10 mouse cellular contexts compared by ENCODE assay signal in the genomic region with DNA sequence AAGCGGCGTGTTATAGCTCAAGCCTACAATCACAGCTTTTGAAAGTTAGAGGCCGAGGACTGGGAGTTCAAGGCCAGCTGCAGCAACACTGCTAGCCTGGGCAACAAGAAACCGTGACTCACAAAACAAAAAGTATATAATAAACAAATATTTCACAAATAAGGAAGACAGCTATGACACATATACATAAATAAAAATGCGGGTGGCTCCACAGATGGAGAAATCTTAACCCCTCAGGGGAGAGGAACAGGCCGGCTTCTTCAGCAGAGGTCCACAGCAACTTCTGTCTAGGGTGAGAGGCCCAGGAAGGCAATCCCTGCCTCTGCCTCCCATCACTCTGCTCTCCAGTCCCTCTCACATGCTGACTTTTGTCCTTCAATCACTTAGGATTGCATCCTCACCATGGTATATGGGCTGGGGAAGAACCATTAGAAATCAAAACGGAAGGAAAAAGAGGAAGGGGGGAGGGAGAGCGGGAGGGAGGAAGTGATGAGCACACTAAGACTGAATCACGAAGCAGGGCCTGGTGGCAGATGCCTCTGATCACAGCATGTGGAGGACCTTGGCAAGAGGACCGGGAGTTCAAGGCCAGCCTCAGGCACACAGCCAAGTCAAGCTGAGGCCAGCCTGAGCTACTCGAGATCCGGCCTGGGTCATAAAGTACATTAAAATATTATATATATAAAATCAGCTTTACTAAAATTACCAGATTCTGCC. TPM values are rescaled to one million over a fixed set of nuclear protein-coding genes. Genes with fewer than 3 reads are reported as not detected.
DNase-seq lines count a peak whose midpoint lies in the region; ATAC-seq lines count a peak whose summit lies in the region.
"Had no signal": no experiment of that assay in that cellular context is flagged by ENCODE, and none has a peak within 500 bp of the region (broad histone marks: within the 10 kb centered on the region; RNA-seq: fewer than 3 reads in every experiment).

No protein-coding gene starts in this region.

- WGBS in hindbrain, embryonic 15.5 days = 82% methylated on average over 12 of the region's 12 CpGs
- 75% methylated on average over 12 of the region's 12 CpGs for WGBS in hindbrain, embryonic 16.5 days
- WGBS in kidney, embryonic 16.5 days = 53% methylated on average over 12 of the region's 12 CpGs
- WGBS in macrophage (ENCODE audit: missing documents) = 35% methylated on average over 10 of the region's 12 CpGs

- H3K36me3 ChIP-seq in hindbrain, embryonic 15.5 days = no peaks in the 10 kb centered on the region
- H3K36me3 ChIP-seq in hindbrain, embryonic 16.5 days (ENCODE audit: control insufficient read depth, insufficient read depth, low read length) = no peaks in the 10 kb centered on the region
- H3K36me3 ChIP-seq in kidney, embryonic 16.5 days (ENCODE audit: insufficient read depth, low read length) = no peaks in the 10 kb centered on the region
- H3K36me3 ChIP-seq in macrophage (ENCODE audit: inconsistent target) = no peaks in the 10 kb centered on the region

- no peak overlapping the region for H3K9ac ChIP-seq in hindbrain, embryonic 15.5 days
- H3K9ac ChIP-seq in hindbrain, embryonic 16.5 days (ENCODE audit: low read depth, low read length) = no peak overlapping the region
- no peak overlapping the region for H3K9ac ChIP-seq in kidney, embryonic 16.5 days (replicated peaks; ENCODE audit: low read length)

- peak; percentile 80 for DNase-seq in adrenal gland, adult 8-10 months
- DNase-seq in gastrocnemius, postnatal 10 days = peak; percentile 42
- no peak for DNase-seq in thymus, adult 18-20 months
- DNase-seq in thymus, postnatal 25 days = no peak

- ATAC-seq in hindbrain, embryonic 15.5 days (ENCODE audit: low FRiP score, low read depth) = no peak
- no peak for ATAC-seq in hindbrain, embryonic 16.5 days
- ATAC-seq in kidney, embryonic 16.5 days (ENCODE audit: low FRiP score, low TSS enrichment) = peak; percentile 64; the same call in 1 of the 2 replicates

- H3K4me2 ChIP-seq in hindbrain, embryonic 15.5 days = no peak overlapping the region
- H3K4me2 ChIP-seq in hindbrain, embryonic 16.5 days (ENCODE audit: low read length) = no peak overlapping the region
- no peak overlapping the region for H3K4me2 ChIP-seq in kidney, embryonic 16.5 days (replicated peaks; ENCODE audit: low read depth, low read length)

- no peak overlapping the region for H3K4me3 ChIP-seq in hindbrain, embryonic 15.5 days
- H3K4me3 ChIP-seq in hindbrain, embryonic 16.5 days (ENCODE audit: low read length) = no peak overlapping the region
- no peak overlapping the region for H3K4me3 ChIP-seq in kidney, embryonic 16.5 days (ENCODE audit: low read length)
- H3K4me3 ChIP-seq in macrophage (ENCODE audit: inconsistent target) = no peak overlapping the region
- H3K4me3 ChIP-seq: myocyte had no signal

- H3K27me3 ChIP-seq in hindbrain, embryonic 15.5 days = no peaks in the 10 kb centered on the region
- H3K27me3 ChIP-seq in hindbrain, embryonic 16.5 days (replicated peaks; ENCODE audit: control insufficient read depth, insufficient read depth, low read length) = no peaks in the 10 kb centered on the region
- H3K27me3 ChIP-seq in kidney, embryonic 16.5 days (ENCODE audit: insufficient read depth, low read length) = no peaks in the 10 kb centered on the region
- H3K27me3 ChIP-seq: CH12.LX had no signal

- peak overlapping the region; percentile 18; the same call in 1 of the 2 replicates for H3K27ac ChIP-seq in hindbrain, embryonic 15.5 days (replicated peaks)
- H3K27ac ChIP-seq in hindbrain, embryonic 16.5 days (ENCODE audit: low read depth, low read length) = no peak overlapping the region
- H3K27ac ChIP-seq in kidney, embryonic 16.5 days (ENCODE audit: low read length) = peak overlapping the region; percentile 90
- H3K27ac ChIP-seq in macrophage = peak overlapping the region; percentile 97

- H3K79me2 ChIP-seq in macrophage (ENCODE audit: inconsistent target) = peaks cover 89% of the 10 kb centered on the region

- H3K9me3 ChIP-seq in hindbrain, embryonic 15.5 days = no peaks in the 10 kb centered on the region
- no peaks in the 10 kb centered on the region for H3K9me3 ChIP-seq in hindbrain, embryonic 16.5 days (ENCODE audit: control insufficient read depth, low read length)
- H3K9me3 ChIP-seq in kidney, embryonic 16.5 days (ENCODE audit: low read length) = no peaks in the 10 kb centered on the region

- 0 out of 2 replicates have a peak, but pooled peaks cover 7% of the 10 kb centered on the region for H3K4me1 ChIP-seq in hindbrain, embryonic 15.5 days (replicated peaks)
- H3K4me1 ChIP-seq in hindbrain, embryonic 16.5 days (ENCODE audit: control insufficient read depth, insufficient read depth, low read depth, low read length) = peaks cover 7% of the 10 kb centered on the region
- peaks cover 55% of the 10 kb centered on the region for H3K4me1 ChIP-seq in kidney, embryonic 16.5 days (ENCODE audit: insufficient read depth, low read length)

RNA-seq across cellular contexts. Expression of a gene that starts 21.8 kb away (rescaled TPM):
- 7.5 and 8.5 TPM in 2 replicates for polyA plus RNA-seq in hindbrain, embryonic 15.5 days (2015; fragmentation: Nextera tagmentation; extraction: Ambion mirVana)
- 7.5 and 9.4 TPM in 2 replicates for polyA plus RNA-seq in hindbrain, embryonic 16.5 days (2015; fragmentation: Nextera tagmentation; extraction: Ambion mirVana)
- total RNA-seq in adrenal gland, adult 8-10 months (2022) = 100 to 1,000 TPM in 3 of 4 experiments, 10 to 100 TPM in 1; 97.2 to 128 (median 115) TPM
- 10 to 100 TPM; 41.9 to 56.1 TPM for total RNA-seq in gastrocnemius, postnatal 10 days (2021)
- 29.8 and 30.4 TPM in 2 replicates for polyA plus RNA-seq in kidney, embryonic 16.5 days (2015; fragmentation: Nextera tagmentation; extraction: Ambion mirVana)
- 100 to 1,000 TPM in 3 of 26 experiments, 10 to 100 TPM in 23; 34.6 to 267 (median 55.6) TPM for total RNA-seq in macrophage (2018; cell fraction: chromatin; rRNA removed)
- total RNA-seq in macrophage (2018; cell fraction: cytosol; rRNA removed) = 10 to 100 TPM; 24.9 to 76.0 (median 41.2) TPM
- 100 to 1,000 TPM in 3 of 26 experiments, 10 to 100 TPM in 23; 39.7 to 251 (median 61.5) TPM for total RNA-seq in macrophage (2018; cell fraction: nucleus; rRNA removed)
- 16.7 to 39.2 TPM (median 24.7 TPM) in 3 replicates for polyA plus RNA-seq in macrophage (2018)

Comparison
In these comparisons a context has a peak if more than half of its experiments do, and no peak if none do; other contexts are left out.
1. DNase-seq: peak in adrenal gland, adult 8-10 months (single experiment) and gastrocnemius, postnatal 10 days (single experiment); none in thymus, adult 18-20 months (0 of 2) and thymus, postnatal 25 days (single experiment).